Mouse (Mus musculus) liver, adult 2 months (tissue): ENCODE results near the gene Prss21.

Experiments
- CTCF ChIP-seq: fragments of 200-500 bp; IDR thresholded peaks from 2 replicates; pipeline ENCODE4 v1.5.1; 2011; ENCODE audit warnings: low read depth, low read length, control low read depth
- POLR2A ChIP-seq: fragments of 200-500 bp; IDR thresholded peaks from 2 replicates; pipeline ENCODE4 v1.6.1; 2011; ENCODE audit warnings: low read length, control low read depth; ENCODE audit not compliant: insufficient read depth; ENCODE audit errors: extremely low read depth

DNA sequence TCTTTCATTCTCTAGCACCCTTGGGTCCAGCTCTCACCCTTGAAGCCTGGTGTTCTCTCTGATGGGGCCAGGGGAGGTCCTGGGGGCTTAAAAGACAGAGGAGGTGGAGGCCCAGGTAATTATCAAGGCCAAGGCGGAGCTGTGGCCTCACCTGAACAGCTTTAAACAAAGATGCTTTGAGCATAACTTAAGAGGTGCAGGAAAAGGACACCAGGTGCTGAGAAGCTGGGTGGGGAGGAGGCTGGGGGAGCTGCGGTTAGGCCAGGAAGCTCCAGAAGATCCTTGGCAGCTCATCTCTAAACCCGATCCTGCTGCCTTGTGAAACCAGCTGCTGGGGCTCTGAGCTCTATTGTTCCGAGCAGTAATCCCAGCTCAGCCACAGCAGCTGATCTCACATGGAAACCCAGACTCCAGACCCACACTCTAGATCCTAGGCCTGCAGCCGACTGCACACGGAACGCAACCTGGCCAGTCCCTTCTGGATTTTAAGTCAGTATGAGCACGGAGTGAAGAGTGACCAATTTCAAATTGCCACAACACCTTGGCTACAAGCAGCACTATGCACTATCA is 31.8 kb upstream of the Prss21 start, which contains the start of gene Prss33:
- no peak for TF ChIP-seq CTCF
- no peak for TF ChIP-seq POLR2A
